Mouse (Mus musculus): Measurements from ENCODE around the gene Gpa33. TPM values are rescaled to one million over a fixed set of nuclear protein-coding genes. Genes with fewer than 3 reads are reported as not detected.

The Gpa33 gene
- polyA plus RNA-seq, 1 experiment: 6.9 TPM

GRCm38 (mm10) chr1:166104858-166105257 is 25.2 kb upstream of the Gpa33 start:
- no peak for TF ChIP-seq CTCF (IDR thresholded peaks at IDR 0.05; ENCODE audit: control insufficient read depth, insufficient read depth, low read length)
- no peak for TF ChIP-seq POLR2A (IDR thresholded peaks at IDR 0.05; ENCODE audit: borderline replicate concordance, control insufficient read depth, low read depth, low read length)
- WGBS: 77% methylated on average over 3 of the region's 3 CpGs

GRCm38 (mm10) chr1:166105464-166105863 is 24.6 kb upstream of the Gpa33 start:
- 15% methylated on average over 6 of the region's 6 CpGs for WGBS
- Histone ChIP-seq H3K27ac (ENCODE audit: control insufficient read depth, insufficient read depth, low read depth, low read length, poor library complexity) (no peak overlapping the region), H3K4me1 (ENCODE audit: control insufficient read depth, insufficient read depth, low read length) (no peaks in the 10 kb centered on the region), H3K4me3 (replicated peaks; ENCODE audit: control insufficient read depth, low read depth, low read length) (no peak overlapping the region)
- TF ChIP-seq POLR2A (IDR thresholded peaks at IDR 0.05; ENCODE audit: borderline replicate concordance, control insufficient read depth, low read depth, low read length) (no peak), CTCF (IDR thresholded peaks at IDR 0.05; ENCODE audit: control insufficient read depth, insufficient read depth, low read length) (no peak)

More at GRCm38 (mm10) chr1:166104858-166105257, 25.2 kb upstream of the Gpa33 start:
- Histone ChIP-seq H3K4me1 (ENCODE audit: control insufficient read depth, insufficient read depth, low read length) (no peaks in the 10 kb centered on the region), H3K4me3 (replicated peaks; ENCODE audit: control insufficient read depth, low read depth, low read length) (no peak overlapping the region), H3K27ac (ENCODE audit: control insufficient read depth, insufficient read depth, low read depth, low read length, poor library complexity) (no peak overlapping the region)

DNA sequence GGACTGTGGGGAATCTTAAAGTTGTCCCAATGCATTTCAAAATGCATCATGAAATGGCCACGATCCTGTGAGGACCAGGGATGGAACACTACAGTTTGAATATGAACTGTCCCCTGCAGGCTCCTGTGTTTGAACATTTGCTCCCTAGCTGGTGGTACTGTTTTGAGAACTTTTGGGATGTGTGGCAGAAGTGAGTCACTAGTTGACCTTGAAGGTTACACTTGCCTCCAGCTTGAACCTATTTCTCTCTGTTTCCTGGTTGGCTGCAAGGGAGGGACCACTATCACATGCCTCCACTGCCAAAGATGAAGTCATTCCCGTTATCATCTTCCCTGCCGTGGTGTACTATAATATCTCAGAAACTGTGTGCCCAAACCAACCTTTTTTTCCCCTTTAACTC is 15.1 kb upstream of the Gpa33 start:
- WGBS: 72% methylated on average over 3 of the region's 3 CpGs
- H3K4me1 ChIP-seq (ENCODE audit: control insufficient read depth, insufficient read depth, low read length): no peaks in the 10 kb centered on the region

GRCm38 (mm10) chr1:166115719-166116118 is 14.3 kb upstream of the Gpa33 start:
- 28% methylated on average over 4 of the region's 4 CpGs for WGBS
- Histone ChIP-seq H3K27ac (ENCODE audit: control insufficient read depth, insufficient read depth, low read depth, low read length, poor library complexity) (no peak overlapping the region), H3K4me1 (ENCODE audit: control insufficient read depth, insufficient read depth, low read length) (no peaks in the 10 kb centered on the region), H3K4me3 (replicated peaks; ENCODE audit: control insufficient read depth, low read depth, low read length) (no peak overlapping the region)
- no peak for TF ChIP-seq CTCF (IDR thresholded peaks at IDR 0.05; ENCODE audit: control insufficient read depth, insufficient read depth, low read length)
- no peak for TF ChIP-seq POLR2A (IDR thresholded peaks at IDR 0.05; ENCODE audit: borderline replicate concordance, control insufficient read depth, low read depth, low read length)

More for the DNA sequence above, 15.1 kb upstream of the Gpa33 start:
- Histone ChIP-seq H3K4me3 (replicated peaks; ENCODE audit: control insufficient read depth, low read depth, low read length) (no peak overlapping the region), H3K27ac (ENCODE audit: control insufficient read depth, insufficient read depth, low read depth, low read length, poor library complexity) (no peak overlapping the region)
- TF ChIP-seq CTCF (IDR thresholded peaks at IDR 0.05; ENCODE audit: control insufficient read depth, insufficient read depth, low read length) (no peak), POLR2A (IDR thresholded peaks at IDR 0.05; ENCODE audit: borderline replicate concordance, control insufficient read depth, low read depth, low read length) (no peak)

DNA sequence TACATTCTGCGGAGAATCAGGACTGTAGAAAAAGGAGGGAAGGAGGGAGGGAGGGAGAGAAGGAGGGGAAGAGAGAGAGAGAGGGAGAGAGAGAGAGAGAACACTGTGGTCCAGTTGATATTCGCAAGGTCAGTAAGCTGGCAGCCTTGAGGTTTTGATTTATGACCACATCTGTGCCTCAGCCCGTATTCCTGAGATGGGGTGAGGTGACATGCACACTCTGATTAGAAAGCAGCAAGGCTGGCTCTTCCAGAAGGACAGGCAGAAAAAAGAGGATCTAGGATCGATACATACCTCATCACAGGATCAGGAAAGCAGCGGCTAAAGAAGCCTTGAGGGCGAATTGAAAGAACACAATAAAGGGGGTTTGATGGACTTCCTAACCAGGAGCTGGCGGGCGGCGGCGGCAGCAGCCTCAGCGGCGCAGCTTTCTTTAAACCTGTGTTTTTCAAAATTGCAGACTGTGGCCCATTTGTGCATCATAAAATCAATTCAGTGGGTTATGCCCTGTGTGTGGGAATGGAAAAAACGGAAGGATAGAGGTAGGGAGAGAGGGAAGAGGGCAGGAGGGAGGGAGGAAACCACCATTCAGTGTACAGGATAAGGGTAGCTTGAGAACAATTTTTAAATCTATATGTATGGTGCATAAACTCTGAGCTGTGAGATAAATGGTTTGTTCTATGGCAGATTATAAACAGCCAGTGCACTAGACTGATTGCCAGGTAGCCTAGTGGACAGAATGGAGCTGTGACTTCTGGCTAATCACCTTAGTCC is 12.0 kb upstream of the Gpa33 start:
- no peak overlapping the region for H3K27ac ChIP-seq (ENCODE audit: control insufficient read depth, insufficient read depth, low read depth, low read length, poor library complexity)
- WGBS: 78% methylated on average over 13 of the region's 13 CpGs

GRCm38 (mm10) chr1:166122114-166122513 is 7.9 kb upstream of the Gpa33 start:
- Histone ChIP-seq H3K4me3 (replicated peaks; ENCODE audit: control insufficient read depth, low read depth, low read length) (no peak overlapping the region), H3K27ac (ENCODE audit: control insufficient read depth, insufficient read depth, low read depth, low read length, poor library complexity) (no peak overlapping the region), H3K4me1 (ENCODE audit: control insufficient read depth, insufficient read depth, low read length) (no peaks in the 10 kb centered on the region)
- no peak for TF ChIP-seq CTCF (IDR thresholded peaks at IDR 0.05; ENCODE audit: control insufficient read depth, insufficient read depth, low read length)
- TF ChIP-seq POLR2A (IDR thresholded peaks at IDR 0.05; ENCODE audit: borderline replicate concordance, control insufficient read depth, low read depth, low read length): no peak
- 80% methylated on average over 7 of the region's 7 CpGs for WGBS

More for the DNA sequence above, 12.0 kb upstream of the Gpa33 start:
- no peak overlapping the region for H3K4me3 ChIP-seq (replicated peaks; ENCODE audit: control insufficient read depth, low read depth, low read length)
- no peak for TF ChIP-seq POLR2A (IDR thresholded peaks at IDR 0.05; ENCODE audit: borderline replicate concordance, control insufficient read depth, low read depth, low read length)
- H3K4me1 ChIP-seq (ENCODE audit: control insufficient read depth, insufficient read depth, low read length): no peaks in the 10 kb centered on the region

GRCm38 (mm10) chr1:166123045-166123444 is 7.0 kb upstream of the Gpa33 start:
- no peaks in the 10 kb centered on the region for H3K4me1 ChIP-seq (ENCODE audit: control insufficient read depth, insufficient read depth, low read length)
- no peak overlapping the region for H3K4me3 ChIP-seq (replicated peaks; ENCODE audit: control insufficient read depth, low read depth, low read length)
- TF ChIP-seq CTCF (IDR thresholded peaks at IDR 0.05; ENCODE audit: control insufficient read depth, insufficient read depth, low read length): no peak
- no peak for TF ChIP-seq POLR2A (IDR thresholded peaks at IDR 0.05; ENCODE audit: borderline replicate concordance, control insufficient read depth, low read depth, low read length)
- no peak overlapping the region for H3K27ac ChIP-seq (ENCODE audit: control insufficient read depth, insufficient read depth, low read depth, low read length, poor library complexity)
- WGBS: 94% methylated on average over 1 of the region's 1 CpGs

DNA sequence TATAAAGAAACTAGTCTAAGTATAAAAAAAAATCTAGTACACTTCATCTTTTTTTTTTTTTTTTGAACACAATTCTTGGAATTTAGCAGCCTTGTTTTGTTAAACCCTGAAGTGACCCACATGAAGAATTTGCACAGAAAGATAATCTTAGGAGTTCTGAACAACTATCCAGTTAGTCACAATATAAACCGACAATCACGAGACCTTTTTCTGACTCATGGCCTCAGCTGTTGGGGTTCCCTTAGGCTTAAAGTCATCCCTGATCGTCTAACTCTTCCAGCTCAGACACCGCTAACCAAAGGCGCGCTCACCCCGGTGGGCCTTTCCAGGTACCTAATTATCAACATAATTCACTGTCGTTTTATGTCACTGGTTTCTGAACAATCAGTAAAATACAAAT is 6.3 kb upstream of the Gpa33 start:
- H3K27ac ChIP-seq (ENCODE audit: control insufficient read depth, insufficient read depth, low read depth, low read length, poor library complexity): no peak overlapping the region
- no peak for TF ChIP-seq CTCF (IDR thresholded peaks at IDR 0.05; ENCODE audit: control insufficient read depth, insufficient read depth, low read length)
- WGBS: 94% methylated on average over 8 of the region's 8 CpGs
- no peaks in the 10 kb centered on the region for H3K4me1 ChIP-seq (ENCODE audit: control insufficient read depth, insufficient read depth, low read length)
- H3K4me3 ChIP-seq (replicated peaks; ENCODE audit: control insufficient read depth, low read depth, low read length): no peak overlapping the region

All from bone marrow, adult 2 months (tissue).